21 mouse cellular contexts compared by ENCODE assay signal in the genomic region with DNA sequence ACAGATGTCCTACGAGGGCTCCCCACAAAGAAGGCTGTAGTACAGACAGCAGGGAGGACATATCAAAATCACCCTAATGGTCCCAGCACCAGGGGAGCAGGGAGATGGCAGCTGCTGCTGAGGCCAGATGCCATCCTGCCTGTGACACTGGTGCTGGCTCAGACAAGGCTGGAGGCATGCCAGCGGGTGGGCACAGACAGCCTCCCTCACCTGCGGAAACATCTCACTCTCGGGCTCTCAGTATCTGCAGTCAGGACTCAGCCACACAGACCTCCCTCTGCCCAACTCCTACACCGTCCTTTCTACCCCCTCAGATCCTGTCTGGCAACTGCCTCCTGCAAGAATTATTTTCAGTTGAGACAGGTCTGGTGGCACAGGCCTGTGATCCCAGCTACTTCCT. TPM values are rescaled to one million over a fixed set of nuclear protein-coding genes. Genes with fewer than 3 reads are reported as not detected.
DNase-seq lines count a peak whose midpoint lies in the region; ATAC-seq lines count a peak whose summit lies in the region.
"Had no signal": no experiment of that assay in that cellular context is flagged by ENCODE, and none has a peak within 500 bp of the region (broad histone marks: within the 10 kb centered on the region; RNA-seq: fewer than 3 reads in every experiment).

No protein-coding gene starts in this region.

- 60% methylated on average over 5 of the region's 5 CpGs for WGBS in hindbrain, embryonic 13.5 days
- 64% methylated on average over 5 of the region's 5 CpGs for WGBS in hindbrain, embryonic 14.5 days
- 57% methylated on average over 5 of the region's 5 CpGs for WGBS in neural tube, embryonic 15.5 days

- no peak overlapping the region for H3K9ac ChIP-seq in hindbrain, embryonic 13.5 days
- H3K9ac ChIP-seq in hindbrain, embryonic 14.5 days = no peak overlapping the region
- no peak overlapping the region for H3K9ac ChIP-seq in neural tube, embryonic 15.5 days (replicated peaks)

- H3K4me2 ChIP-seq in hindbrain, embryonic 13.5 days = no peak overlapping the region
- H3K4me2 ChIP-seq in hindbrain, embryonic 14.5 days (replicated peaks) = no peak overlapping the region
- no peak overlapping the region for H3K4me2 ChIP-seq in neural tube, embryonic 15.5 days

- no peak for DNase-seq in hindbrain, embryonic 14.5 days (ENCODE audit: low spot score)
- DNase-seq in testis, postnatal 10 days (ENCODE audit: low spot score) = peak; percentile 60
- DNase-seq in testis, postnatal 14 days (ENCODE audit: low spot score) = no peak
- DNase-seq in kidney, adult 11 months = no peak
- DNase-seq: embryo, embryonic 11 days; gastrocnemius, adult 2 months; heart, postnatal 10 days; kidney, adult 8-10 months; kidney, postnatal 14 days; lung, postnatal 14 days; right cerebral cortex, postnatal 25 days; thymus, adult 2 months had no signal

- peak overlapping the region; percentile 45 for H3K27ac ChIP-seq in hindbrain, embryonic 13.5 days
- H3K27ac ChIP-seq in hindbrain, embryonic 14.5 days = no peak overlapping the region
- peak overlapping the region; percentile 39; the same call in 1 of the 2 replicates for H3K27ac ChIP-seq in neural tube, embryonic 15.5 days (replicated peaks)
- H3K27ac ChIP-seq: gastrocnemius, adult 2 months; heart, embryonic 10.5 days; layer of hippocampus, adult 2 months; left cerebral cortex, adult 2 months had no signal

- H3K4me1 ChIP-seq in hindbrain, embryonic 13.5 days (replicated peaks) = peaks cover 23% of the 10 kb centered on the region
- 0 out of 2 replicates have a peak, but pooled peaks cover 4% of the 10 kb centered on the region for H3K4me1 ChIP-seq in hindbrain, embryonic 14.5 days (replicated peaks; ENCODE audit: control insufficient read depth, insufficient read depth, low read length)
- H3K4me1 ChIP-seq in megakaryocyte, embryonic 14.5 days = peaks cover 41% of the 10 kb centered on the region
- H3K4me1 ChIP-seq in neural tube, embryonic 15.5 days = peaks cover 11% of the 10 kb centered on the region; the same call in 1 of the 2 replicates

- H3K27me3 ChIP-seq in hindbrain, embryonic 13.5 days = no peaks in the 10 kb centered on the region
- no peaks in the 10 kb centered on the region for H3K27me3 ChIP-seq in hindbrain, embryonic 14.5 days (ENCODE audit: control insufficient read depth, insufficient read depth, low read length)
- no peaks in the 10 kb centered on the region for H3K27me3 ChIP-seq in megakaryocyte, embryonic 14.5 days (replicated peaks)
- H3K27me3 ChIP-seq in neural tube, embryonic 15.5 days (replicated peaks) = no peaks in the 10 kb centered on the region

- ATAC-seq in hindbrain, embryonic 13.5 days (ENCODE audit: low FRiP score) = 0 out of 2 replicates have a peak, but pooled peaks have one; percentile 28
- no peak for ATAC-seq in hindbrain, embryonic 14.5 days (ENCODE audit: low FRiP score)
- ATAC-seq in megakaryocyte, adult 5-6 weeks (ENCODE audit: poor library complexity, severe bottlenecking) = no peak
- no peak for ATAC-seq in neural tube, embryonic 15.5 days (ENCODE audit: low FRiP score)
- ATAC-seq: forebrain, embryonic 16.5 days; inflammation-experienced regulatory T-cells, adult 6 months had no signal

- no peak overlapping the region for H3K4me3 ChIP-seq in hindbrain, embryonic 13.5 days
- H3K4me3 ChIP-seq in hindbrain, embryonic 14.5 days (replicated peaks; ENCODE audit: low read length) = no peak overlapping the region
- H3K4me3 ChIP-seq in megakaryocyte, embryonic 14.5 days (replicated peaks) = peak overlapping the region; percentile 55
- H3K4me3 ChIP-seq in neural tube, embryonic 15.5 days (replicated peaks) = no peak overlapping the region
- H3K4me3 ChIP-seq: gastrocnemius, adult 2 months; heart, embryonic 10.5 days; layer of hippocampus, adult 2 months; left cerebral cortex, adult 2 months had no signal

- H3K36me3 ChIP-seq in hindbrain, embryonic 13.5 days = peaks cover 4% of the 10 kb centered on the region; the same call in 1 of the 2 replicates
- H3K36me3 ChIP-seq in hindbrain, embryonic 14.5 days (replicated peaks; ENCODE audit: control insufficient read depth, insufficient read depth) = no peaks in the 10 kb centered on the region
- peaks cover 35% of the 10 kb centered on the region for H3K36me3 ChIP-seq in megakaryocyte, embryonic 14.5 days (replicated peaks; ENCODE audit: low read length)
- H3K36me3 ChIP-seq in neural tube, embryonic 15.5 days = no peaks in the 10 kb centered on the region

- H3K9me3 ChIP-seq in hindbrain, embryonic 13.5 days = no peaks in the 10 kb centered on the region
- no peaks in the 10 kb centered on the region for H3K9me3 ChIP-seq in hindbrain, embryonic 14.5 days (ENCODE audit: control insufficient read depth, low read length)
- peaks cover 7% of the 10 kb centered on the region for H3K9me3 ChIP-seq in megakaryocyte, embryonic 14.5 days
- no peaks in the 10 kb centered on the region for H3K9me3 ChIP-seq in neural tube, embryonic 15.5 days (replicated peaks)
- H3K9me3 ChIP-seq: heart, embryonic 10.5 days had no signal

RNA-seq across cellular contexts. Expression of a gene that starts 12.0 kb away (rescaled TPM):
- 12.1 and 13.1 TPM in 2 replicates for polyA plus RNA-seq in hindbrain, embryonic 13.5 days (2015; fragmentation: Nextera tagmentation; extraction: Ambion mirVana)
- polyA plus RNA-seq in hindbrain, embryonic 14.5 days (2014; fragmentation: Nextera tagmentation; extraction: Ambion mirVana) = 21.1 and 23.3 TPM in 2 replicates
- polyA plus RNA-seq in megakaryocyte, embryonic 14.5 days (2012; ENCODE audit: insufficient read depth, low replicate concordance) = 3.9 TPM in 1 of 2 replicates, not detected in the other
- 18.2 and 21.1 TPM in 2 replicates for total RNA-seq in megakaryocyte, adult 5-6 weeks (2015)
- 17.6 and 20.3 TPM in 2 replicates for total RNA-seq in megakaryocyte, adult 5-6 weeks (2017)
- polyA plus RNA-seq in neural tube, embryonic 15.5 days (2015; fragmentation: Nextera tagmentation; extraction: Ambion mirVana) = 13.6 and 17.1 TPM in 2 replicates
